Mouse (Mus musculus) limb, embryonic 13.5 days (tissue): ENCODE results near the gene Fgf22. TPM values are rescaled to one million over a fixed set of nuclear protein-coding genes. Genes with fewer than 3 reads are reported as not detected.

Experiments
- ATAC-seq: fragments of 200-750 bp; cut with Nextera tagmentation; 2 replicates; pipeline ENCODE4 v1.8.0; 2017; ENCODE audit warnings: low read depth, moderate number of reproducible peaks, moderate TSS enrichment; ENCODE audit not compliant: low FRiP score
- H3K27ac ChIP-seq: fragments of 300-500 bp; sonication (generic); 2 replicates; pipeline ENCODE4 v1.5.1; 2015; ENCODE audit warnings: inconsistent platforms, mild to moderate bottlenecking, moderate library complexity
- H3K27me3 ChIP-seq: fragments of 300-500 bp; sonication (generic); 2 replicates; pipeline ENCODE4 v1.6.1; 2015; ENCODE audit warnings: mild to moderate bottlenecking, inconsistent platforms
- H3K36me3 ChIP-seq: fragments of 300-500 bp; sonication (generic); 2 replicates; pipeline ENCODE4 v1.6.1; 2015; ENCODE audit warnings: inconsistent platforms, mild to moderate bottlenecking, moderate library complexity
- H3K4me1 ChIP-seq: fragments of 300-500 bp; sonication (generic); 2 replicates; pipeline ENCODE4 v1.6.1; 2015; ENCODE audit warnings: inconsistent platforms
- H3K4me2 ChIP-seq: fragments of 300-500 bp; sonication (generic); replicated peaks from 2 replicates; pipeline ENCODE4 v1.6.1; 2015; ENCODE audit warnings: inconsistent platforms, mild to moderate bottlenecking, moderate library complexity
- H3K4me3 ChIP-seq: fragments of 300-500 bp; sonication (generic); 2 replicates; pipeline ENCODE4 v1.5.1; 2015; ENCODE audit warnings: moderate library complexity, mild to moderate bottlenecking, inconsistent platforms
- H3K9ac ChIP-seq: fragments of 300-500 bp; sonication (generic); 2 replicates; pipeline ENCODE4 v1.6.1; 2015; ENCODE audit warnings: mild to moderate bottlenecking, inconsistent platforms
- H3K9me3 ChIP-seq: fragments of 300-500 bp; sonication (generic); 2 replicates; pipeline ENCODE4 v1.6.1; 2016; ENCODE audit warnings: inconsistent platforms
- WGBS: fragments of 180-500 bp; shearing (Covaris S2); methylation state at CpG from one replicate; pipeline ENCODE4 v1.1.7; 2015; 5-methylcytosine and 5-hydroxymethylcytosine counted together
- polyA plus RNA-seq: library from polyadenylated mRNA; unstranded; fragments of >200 nt; fragmentation: Nextera tagmentation; extraction: Ambion mirVana; gene quantifications from 2 replicates; pipeline ENCODE4 v1.2.1, GENCODE M21; 2015

The Fgf22 gene
- polyA plus RNA-seq, 1 experiment from 2014 or later = 0.34 TPM

GRCm38 (mm10) chr10:79798289-79798928 lies 43.5 kb downstream of the Fgf22 start:
- Histone ChIP-seq H3K9me3 (no peaks in the 10 kb centered on the region), H3K36me3 (peaks cover 9% of the 10 kb centered on the region), H3K27ac (no peak overlapping the region), H3K27me3 (no peaks in the 10 kb centered on the region), H3K9ac (no peak overlapping the region), H3K4me3 (no peak overlapping the region), H3K4me1 (peaks cover 37% of the 10 kb centered on the region), H3K4me2 (no peak overlapping the region)
- 94% methylated on average over 12 of the region's 12 CpGs for WGBS
- ATAC-seq = no peak

- H3K4me2 ChIP-seq = no peak overlapping the region
- peaks cover 46% of the 10 kb centered on the region for H3K4me1 ChIP-seq
- no peak overlapping the region for H3K4me3 ChIP-seq
- no peak for ATAC-seq
- no peak overlapping the region for H3K9ac ChIP-seq
- H3K27me3 ChIP-seq = no peaks in the 10 kb centered on the region
- peaks cover 9% of the 10 kb centered on the region for H3K36me3 ChIP-seq
- WGBS = 75% methylated on average over 11 of the region's 11 CpGs
- H3K9me3 ChIP-seq = no peaks in the 10 kb centered on the region
- H3K27ac ChIP-seq = no peak overlapping the region
Measured at GRCm38 (mm10) chr10:79800508-79800907, 45.6 kb downstream of the Fgf22 start.

GRCm38 (mm10) chr10:79801837-79802236 lies 47.0 kb downstream of the Fgf22 start:
- ATAC-seq = no peak
- WGBS = 43% methylated on average over 3 of the region's 3 CpGs
- H3K27ac ChIP-seq = no peak overlapping the region; the same call in 1 of the 2 replicates
- H3K4me1 ChIP-seq = peaks cover 51% of the 10 kb centered on the region
- H3K9me3 ChIP-seq = no peaks in the 10 kb centered on the region
- no peak overlapping the region for H3K4me2 ChIP-seq
- no peak overlapping the region for H3K9ac ChIP-seq
- H3K36me3 ChIP-seq = peaks cover 14% of the 10 kb centered on the region
- H3K4me3 ChIP-seq = no peak overlapping the region
- no peaks in the 10 kb centered on the region for H3K27me3 ChIP-seq

- no peak overlapping the region for H3K4me3 ChIP-seq
- H3K4me1 ChIP-seq = peaks cover 52% of the 10 kb centered on the region
- peaks cover 20% of the 10 kb centered on the region for H3K36me3 ChIP-seq
- no peaks in the 10 kb centered on the region for H3K9me3 ChIP-seq
- H3K27me3 ChIP-seq = no peaks in the 10 kb centered on the region
- WGBS = 64% methylated on average over 11 of the region's 11 CpGs
- no peak overlapping the region for H3K9ac ChIP-seq
- no peak for ATAC-seq
- H3K4me2 ChIP-seq = no peak overlapping the region
- H3K27ac ChIP-seq = no peak overlapping the region; the same call in 1 of the 2 replicates
Measured at GRCm38 (mm10) chr10:79802331-79802971, 47.6 kb downstream of the Fgf22 start.

GRCm38 (mm10) chr10:79803716-79804323 lies 48.9 kb downstream of the Fgf22 start:
- H3K4me3 ChIP-seq = peak overlapping the region; percentile 28
- 5% methylated on average over 29 of the region's 29 CpGs for WGBS

GRCm38 (mm10) chr10:79805636-79806035 lies 50.8 kb downstream of the Fgf22 start:
- H3K4me3 ChIP-seq = no peak overlapping the region
- no peak for ATAC-seq
- no peaks in the 10 kb centered on the region for H3K9me3 ChIP-seq
- peaks cover 53% of the 10 kb centered on the region for H3K4me1 ChIP-seq
- no peak overlapping the region for H3K27ac ChIP-seq
- H3K27me3 ChIP-seq = no peaks in the 10 kb centered on the region
- no peak overlapping the region for H3K9ac ChIP-seq
- H3K36me3 ChIP-seq = peaks cover 41% of the 10 kb centered on the region
- WGBS = 61% methylated on average over 11 of the region's 11 CpGs
- no peak overlapping the region for H3K4me2 ChIP-seq

More at GRCm38 (mm10) chr10:79803716-79804323, 48.9 kb downstream of the Fgf22 start:
- H3K27me3 ChIP-seq = no peaks in the 10 kb centered on the region
- H3K36me3 ChIP-seq = peaks cover 33% of the 10 kb centered on the region
- H3K4me2 ChIP-seq = peak overlapping the region; percentile 59
- peaks cover 53% of the 10 kb centered on the region for H3K4me1 ChIP-seq
- H3K9ac ChIP-seq = peak overlapping the region; percentile 55
- peak; percentile 85 for ATAC-seq
- peak overlapping the region; percentile 44; the same call in 1 of the 2 replicates for H3K27ac ChIP-seq
- H3K9me3 ChIP-seq = no peaks in the 10 kb centered on the region

GRCm38 (mm10) chr10:79806331-79806730 lies 51.5 kb downstream of the Fgf22 start:
- no peaks in the 10 kb centered on the region for H3K9me3 ChIP-seq
- WGBS = 90% methylated on average over 9 of the region's 9 CpGs

GRCm38 (mm10) chr10:79806972-79807371 lies 52.1 kb downstream of the Fgf22 start:
- 82% methylated on average over 10 of the region's 10 CpGs for WGBS
- H3K4me2 ChIP-seq = no peak overlapping the region
- no peaks in the 10 kb centered on the region for H3K9me3 ChIP-seq
- peaks cover 49% of the 10 kb centered on the region for H3K4me1 ChIP-seq
- no peaks in the 10 kb centered on the region for H3K27me3 ChIP-seq
- H3K27ac ChIP-seq = no peak overlapping the region
- H3K9ac ChIP-seq = 0 out of 2 replicates have a peak overlapping the region, but pooled peaks have one; percentile 0
- H3K4me3 ChIP-seq = no peak overlapping the region
- peaks cover 53% of the 10 kb centered on the region for H3K36me3 ChIP-seq
- ATAC-seq = no peak

More at GRCm38 (mm10) chr10:79806331-79806730, 51.5 kb downstream of the Fgf22 start:
- Histone ChIP-seq H3K4me1 (peaks cover 53% of the 10 kb centered on the region), H3K4me3 (no peak overlapping the region), H3K27me3 (no peaks in the 10 kb centered on the region), H3K27ac (no peak overlapping the region), H3K4me2 (no peak overlapping the region), H3K36me3 (peaks cover 47% of the 10 kb centered on the region), H3K9ac (no peak overlapping the region)
- no peak for ATAC-seq

- 0 out of 2 replicates have a peak overlapping the region, but pooled peaks have one; percentile 0 for H3K9ac ChIP-seq
- H3K9me3 ChIP-seq = no peaks in the 10 kb centered on the region
- no peaks in the 10 kb centered on the region for H3K27me3 ChIP-seq
- peak overlapping the region; percentile 44; the same call in 1 of the 2 replicates for H3K27ac ChIP-seq
- ATAC-seq = no peak
- H3K36me3 ChIP-seq = peaks cover 58% of the 10 kb centered on the region
- 53% methylated on average over 11 of the region's 11 CpGs for WGBS
- H3K4me2 ChIP-seq = no peak overlapping the region
- H3K4me3 ChIP-seq = no peak overlapping the region
- H3K4me1 ChIP-seq = peaks cover 40% of the 10 kb centered on the region
Measured at GRCm38 (mm10) chr10:79807826-79808225, 53.0 kb downstream of the Fgf22 start.

Other genes with a start within 250 kb of the Fgf22 start
- 22.6 and 23.2 TPM in 2 replicates for gene Plpp2, start 221.3 kb upstream of the Fgf22 start, polyA plus RNA-seq
- gene Mier2, start 199.9 kb upstream of the Fgf22 start, polyA plus RNA-seq = 70.1 and 74.5 TPM in 2 replicates
- not detected in 2 replicates for gene Theg, start 167.7 kb upstream of the Fgf22 start, polyA plus RNA-seq
- 0.03 and 0.05 TPM in 2 replicates for gene C2cd4c, start 141.1 kb upstream of the Fgf22 start, polyA plus RNA-seq
- gene Shc2, start 117.2 kb upstream of the Fgf22 start, polyA plus RNA-seq = 11.3 and 11.9 TPM in 2 replicates
- gene Odf3l2, start 109.3 kb upstream of the Fgf22 start, polyA plus RNA-seq = not detected in 2 replicates
- gene Madcam1, start 90.5 kb upstream of the Fgf22 start, polyA plus RNA-seq = 7.0 and 8.2 TPM in 2 replicates
- 62.0 and 65.9 TPM in 2 replicates for gene Tpgs1, start 85.7 kb upstream of the Fgf22 start, polyA plus RNA-seq
- 116 and 123 TPM in 2 replicates for gene Cdc34, start 72.9 kb upstream of the Fgf22 start, polyA plus RNA-seq
- gene Gzmm, start 66.1 kb upstream of the Fgf22 start, polyA plus RNA-seq = 0.83 and 0.92 TPM in 2 replicates
- 761 and 775 TPM in 2 replicates for gene Bsg, start 50.6 kb upstream of the Fgf22 start, polyA plus RNA-seq
- gene Hcn2, start 38.4 kb upstream of the Fgf22 start, polyA plus RNA-seq = not detected in 2 replicates
- gene Polrmt, start 8.5 kb upstream of the Fgf22 start, polyA plus RNA-seq = 49.4 and 54.9 TPM in 2 replicates
- 93.0 and 95.4 TPM in 2 replicates for gene Rnf126, start 11.9 kb downstream of the Fgf22 start, polyA plus RNA-seq
- gene Fstl3, start 22.2 kb downstream of the Fgf22 start, polyA plus RNA-seq = 7.0 and 7.8 TPM in 2 replicates
- gene Prss57, start 35.9 kb downstream of the Fgf22 start, polyA plus RNA-seq = 0.11 TPM in 1 of 2 replicates, not detected in the other
- gene Palm, start 38.5 kb downstream of the Fgf22 start, polyA plus RNA-seq = 101 TPM in 2 replicates
- gene Misp, start 65.9 kb downstream of the Fgf22 start, polyA plus RNA-seq = 0.90 and 1.4 TPM in 2 replicates
- gene Ptbp1, start 99.4 kb downstream of the Fgf22 start, polyA plus RNA-seq = 347 and 366 TPM in 2 replicates
- gene Prtn3, start 119.4 kb downstream of the Fgf22 start, polyA plus RNA-seq = 11.1 and 11.3 TPM in 2 replicates
- gene Plppr3, start 119.6 kb downstream of the Fgf22 start, polyA plus RNA-seq = 138 and 142 TPM in 2 replicates
- gene Elane, start 131.2 kb downstream of the Fgf22 start, polyA plus RNA-seq = 0.29 and 0.86 TPM in 2 replicates
- gene Cfd, start 135.8 kb downstream of the Fgf22 start, polyA plus RNA-seq = not detected in 2 replicates
- gene Med16, start 153.8 kb downstream of the Fgf22 start, polyA plus RNA-seq = 44.9 and 46.8 TPM in 2 replicates
- 20.3 TPM in 1 of 2 replicates, not detected in the other for gene Gm26602, start 155.8 kb downstream of the Fgf22 start, polyA plus RNA-seq
- gene Kiss1r, start 161.9 kb downstream of the Fgf22 start, polyA plus RNA-seq = 0.94 and 1.0 TPM in 2 replicates
- 186 and 188 TPM in 2 replicates for gene R3hdm4, start 166.1 kb downstream of the Fgf22 start, polyA plus RNA-seq
- 5.5 and 6.2 TPM in 2 replicates for gene Arid3a, start 172.0 kb downstream of the Fgf22 start, polyA plus RNA-seq
- 105 and 106 TPM in 2 replicates for gene Wdr18, start 205.1 kb downstream of the Fgf22 start, polyA plus RNA-seq
- 0.41 and 0.73 TPM in 2 replicates for gene Grin3b, start 215.6 kb downstream of the Fgf22 start, polyA plus RNA-seq
- 16.0 and 19.5 TPM in 2 replicates for gene Tmem259, start 229.3 kb downstream of the Fgf22 start, polyA plus RNA-seq
- gene Cnn2, start 233.5 kb downstream of the Fgf22 start, polyA plus RNA-seq = 287 and 299 TPM in 2 replicates
- 1.8 and 1.9 TPM in 2 replicates for gene Abca7, start 241.4 kb downstream of the Fgf22 start, polyA plus RNA-seq